Comparison of ENCODE assay signal across 9 mouse cellular contexts in genomic region chr4:145254418-145254817, GRCm38 (mm10). TPM values are rescaled to one million over a fixed set of nuclear protein-coding genes. Genes with fewer than 3 reads are reported as not detected.
DNase-seq lines count a peak whose midpoint lies in the region; ATAC-seq and TF ChIP-seq lines count a peak whose summit lies in the region.
"Had no signal": no experiment of that assay in that cellular context is flagged by ENCODE, and none has a peak within 500 bp of the region (broad histone marks: within the 10 kb centered on the region; RNA-seq: fewer than 3 reads in every experiment).

No protein-coding gene starts in this region.

- H3K27me3 ChIP-seq in liver, embryonic 16.5 days (ENCODE audit: control insufficient read depth, insufficient read depth, low read depth, low read length), result no peaks in the 10 kb centered on the region
- no peaks in the 10 kb centered on the region for H3K27me3 ChIP-seq in forebrain, postnatal 0 days (ENCODE audit: insufficient read depth, low read length)
- no peaks in the 10 kb centered on the region for H3K27me3 ChIP-seq in kidney, embryonic 16.5 days (ENCODE audit: insufficient read depth, low read length)
- H3K27me3 ChIP-seq: forebrain, embryonic 15.5 days had no signal

- no peak overlapping the region for H3K4me3 ChIP-seq in lung, adult 2 months (replicated peaks; ENCODE audit: extremely low read depth, low read depth, low read length)
- H3K4me3 ChIP-seq in liver, embryonic 16.5 days (ENCODE audit: low read depth, low read length), result no peak overlapping the region
- no peak overlapping the region for H3K4me3 ChIP-seq in forebrain, postnatal 0 days (ENCODE audit: low read depth, low read length)
- H3K4me3 ChIP-seq in kidney, embryonic 16.5 days (ENCODE audit: low read length), result no peak overlapping the region
- H3K4me3 ChIP-seq: forebrain, embryonic 15.5 days had no signal

- TF ChIP-seq CTCF in lung, adult 2 months (IDR thresholded peaks at IDR 0.05; ENCODE audit: insufficient read depth, low read length), result no peak
- TF ChIP-seq CTCF in forebrain, postnatal 0 days (IDR thresholded peaks at IDR 0.05; ENCODE audit: low read depth), result no peak

- DNase-seq in lung, adult 18-20 months, result peak; percentile 72 to 78
- DNase-seq in lung, adult 2 months, result no peak
- peak; percentile 84 for DNase-seq in Muller cell, postnatal 12 days (ENCODE audit: inconsistent ontology term)
- DNase-seq in spleen, postnatal 36 days (ENCODE audit: low spot score in 2 of 2), result peak; percentile 76 to 77
- no peak for DNase-seq in forebrain, postnatal 0 days
- no peak for DNase-seq in right cerebral cortex, postnatal 36 days (ENCODE audit: low spot score in 2 of 2)

- H3K9me3 ChIP-seq in liver, embryonic 16.5 days (replicated peaks; ENCODE audit: control insufficient read depth, low read length), result no peaks in the 10 kb centered on the region
- H3K9me3 ChIP-seq in forebrain, postnatal 0 days (ENCODE audit: low read length), result no peaks in the 10 kb centered on the region
- no peaks in the 10 kb centered on the region for H3K9me3 ChIP-seq in kidney, embryonic 16.5 days (ENCODE audit: low read length)
- H3K9me3 ChIP-seq: forebrain, embryonic 15.5 days had no signal

- WGBS in lung, adult 2 months, result 11% methylated on average over 13 of the region's 13 CpGs
- WGBS in liver, embryonic 16.5 days (ENCODE audit: insufficient replicate concordance), result 10% methylated on average over 13 of the region's 13 CpGs
- 46% methylated on average over 13 of the region's 13 CpGs for WGBS in forebrain, postnatal 0 days
- WGBS in kidney, embryonic 16.5 days, result 32% methylated on average over 13 of the region's 13 CpGs

- H3K36me3 ChIP-seq in liver, embryonic 16.5 days (ENCODE audit: control insufficient read depth, insufficient read depth), result no peaks in the 10 kb centered on the region
- H3K36me3 ChIP-seq in forebrain, postnatal 0 days (ENCODE audit: insufficient read depth), result no peaks in the 10 kb centered on the region
- no peaks in the 10 kb centered on the region for H3K36me3 ChIP-seq in kidney, embryonic 16.5 days (ENCODE audit: insufficient read depth, low read length)
- H3K36me3 ChIP-seq: forebrain, embryonic 15.5 days had no signal

- H3K9ac ChIP-seq in liver, embryonic 16.5 days (ENCODE audit: low read depth, low read length), result no peak overlapping the region
- no peak overlapping the region for H3K9ac ChIP-seq in forebrain, postnatal 0 days
- H3K9ac ChIP-seq in kidney, embryonic 16.5 days (replicated peaks; ENCODE audit: low read length), result no peak overlapping the region
- H3K9ac ChIP-seq: forebrain, embryonic 15.5 days had no signal

- no peak overlapping the region for H3K27ac ChIP-seq in liver, embryonic 16.5 days (ENCODE audit: low read length)
- no peak overlapping the region for H3K27ac ChIP-seq in forebrain, postnatal 0 days (ENCODE audit: low read depth, low read length)
- no peak overlapping the region for H3K27ac ChIP-seq in kidney, embryonic 16.5 days (ENCODE audit: low read length)
- H3K27ac ChIP-seq: forebrain, embryonic 15.5 days had no signal

- peak overlapping the region; percentile 18; the same call in 1 of the 2 replicates for H3K4me2 ChIP-seq in liver, embryonic 16.5 days (ENCODE audit: low read depth, low read length)
- no peak overlapping the region for H3K4me2 ChIP-seq in forebrain, postnatal 0 days (ENCODE audit: low read depth)
- no peak overlapping the region for H3K4me2 ChIP-seq in kidney, embryonic 16.5 days (replicated peaks; ENCODE audit: low read depth, low read length)
- H3K4me2 ChIP-seq: forebrain, embryonic 15.5 days had no signal

- H3K4me1 ChIP-seq in lung, adult 2 months (ENCODE audit: control insufficient read depth, insufficient read depth, low read length), result no peaks in the 10 kb centered on the region
- H3K4me1 ChIP-seq in liver, embryonic 16.5 days (ENCODE audit: control insufficient read depth, low read depth, low read length), result no peaks in the 10 kb centered on the region; the same call in 1 of the 2 replicates
- H3K4me1 ChIP-seq in forebrain, postnatal 0 days (ENCODE audit: insufficient read depth), result no peaks in the 10 kb centered on the region
- H3K4me1 ChIP-seq in kidney, embryonic 16.5 days (ENCODE audit: insufficient read depth, low read length), result no peaks in the 10 kb centered on the region
- H3K4me1 ChIP-seq: forebrain, embryonic 15.5 days had no signal

- no peak for TF ChIP-seq POLR2A in lung, adult 2 months (IDR thresholded peaks at IDR 0.05; ENCODE audit: borderline replicate concordance, extremely low read depth, low read depth, low read length)

- peak; percentile 37 for ATAC-seq in liver, embryonic 16.5 days (ENCODE audit: low read depth)
- no peak for ATAC-seq in forebrain, postnatal 0 days
- no peak for ATAC-seq in kidney, embryonic 16.5 days (ENCODE audit: low FRiP score, low TSS enrichment)
- ATAC-seq: forebrain, embryonic 15.5 days had no signal

RNA-seq across cellular contexts. Expression of gene Tnfrsf1b, which starts 7.7 kb away (rescaled TPM):
- polyA plus RNA-seq in lung, adult 2 months (2012; rRNA removed), result 32.2 and 39.5 TPM in 2 replicates
- 8.8 and 10.3 TPM in 2 replicates for polyA plus RNA-seq in liver, embryonic 16.5 days (2015; fragmentation: Nextera tagmentation; extraction: Ambion mirVana)
- 3.7 and 10.7 TPM in 2 replicates for total RNA-seq in forebrain, postnatal 0 days (2014; rRNA removed)
- 1.5 and 2.4 TPM in 2 replicates for polyA plus RNA-seq in forebrain, postnatal 0 days (2015; fragmentation: Nextera tagmentation; extraction: Ambion mirVana)
- polyA plus RNA-seq in kidney, embryonic 16.5 days (2015; fragmentation: Nextera tagmentation; extraction: Ambion mirVana), result 3.4 and 3.7 TPM in 2 replicates

RNA-seq across cellular contexts. Expression of gene Vps13d, which starts 59.6 kb away (rescaled TPM):
- polyA plus RNA-seq in lung, adult 2 months (2012; rRNA removed), result 10.6 and 15.7 TPM in 2 replicates
- 2.9 and 3.7 TPM in 2 replicates for polyA plus RNA-seq in liver, embryonic 16.5 days (2015; fragmentation: Nextera tagmentation; extraction: Ambion mirVana)
- total RNA-seq in forebrain, postnatal 0 days (2014; rRNA removed), result 28.3 and 30.8 TPM in 2 replicates
- 6.2 and 6.4 TPM in 2 replicates for polyA plus RNA-seq in forebrain, postnatal 0 days (2015; fragmentation: Nextera tagmentation; extraction: Ambion mirVana)
- polyA plus RNA-seq in kidney, embryonic 16.5 days (2015; fragmentation: Nextera tagmentation; extraction: Ambion mirVana), result 10.5 and 10.6 TPM in 2 replicates

Comparison
In these comparisons a context has a peak if more than half of its experiments do, and no peak if none do; other contexts are left out.
1. DNase-seq: peak in lung, adult 18-20 months (2 of 2), Muller cell, postnatal 12 days (single experiment) and spleen, postnatal 36 days (2 of 2); none in lung, adult 2 months (single experiment), forebrain, postnatal 0 days (single experiment) and right cerebral cortex, postnatal 36 days (0 of 2).